Mouse (Mus musculus): ENCODE results near the gene Slc17a1. TPM values are rescaled to one million over a fixed set of nuclear protein-coding genes. Genes with fewer than 3 reads are reported as not detected.

The Slc17a1 gene
- total and polyA plus RNA-seq, 3 experiments: not detected

GRCm38 (mm10) chr13:23879636-23880035, 12.1 kb downstream of the Slc17a1 start:
- Histone ChIP-seq H3K27me3 (replicated peaks) (no peaks in the 10 kb centered on the region), H3K4me1 (ENCODE audit: control insufficient read depth in 1 of 2, insufficient read depth in 2 of 2) (peaks cover 3 to 4% of the 10 kb centered on the region in 2 experiments; a peak in 1 of 4 replicates), H3K4me3 (replicated peaks in 1 of 3; ENCODE audit: low read depth in 2 of 3, low read length in 2 of 3, poor library complexity in 1 of 3) (no peak overlapping the region), H3K9me3 (replicated peaks; ENCODE audit: low read length) (no peaks in the 10 kb centered on the region), H3K27ac (ENCODE audit: insufficient read depth, low read depth) (no peak overlapping the region), H3K4me2 (ENCODE audit: insufficient read depth, low read depth, poor library complexity, severe bottlenecking) (peak overlapping the region; percentile 56), H3K9ac (ENCODE audit: insufficient read depth, low read depth) (peak overlapping the region; percentile 44; the same call in 1 of the 2 replicates), H3K36me3 (replicated peaks in 1 of 2; ENCODE audit: control insufficient read depth in 1 of 2, insufficient read depth in 1 of 2, low read length in 1 of 2) (no peaks in the 10 kb centered on the region), H3K79me2 (replicated peaks; ENCODE audit: control insufficient read depth, extremely low read depth, insufficient read depth, poor library complexity, severe bottlenecking) (no peaks in the 10 kb centered on the region)
- dilution Hi-C loops (cut with MboI; ENCODE audit: extremely low pct_ligation_motif_present, extremely low pct_unique_long_range_greater_than_20kb, low sequenced_read_pairs): no loop called here
- in situ Hi-C loops (cut with MboI; ENCODE audit: low pct_ligation_motif_present, low pct_unique_long_range_greater_than_20kb, low sequenced_read_pairs): no loop called here
- DNase-seq (ENCODE audit: extremely low read depth): peak; percentile 22
- TF ChIP-seq GABPA (IDR thresholded peaks at IDR 0.05; ENCODE audit: insufficient replicate concordance, low read depth, low read length) (no peak), JUN (IDR thresholded peaks at IDR 0.05; ENCODE audit: insufficient read depth, low read depth, low read length) (no peak), TBP (conservative IDR thresholded peaks at IDR 0.05; ENCODE audit: low read depth, low read length) (no peak), RCOR1 (conservative IDR thresholded peaks at IDR 0.05; ENCODE audit: low read depth, low read length) (no peak), HCFC1 (IDR thresholded peaks at IDR 0.05; ENCODE audit: low read depth, low read length) (no peak)

DNA sequence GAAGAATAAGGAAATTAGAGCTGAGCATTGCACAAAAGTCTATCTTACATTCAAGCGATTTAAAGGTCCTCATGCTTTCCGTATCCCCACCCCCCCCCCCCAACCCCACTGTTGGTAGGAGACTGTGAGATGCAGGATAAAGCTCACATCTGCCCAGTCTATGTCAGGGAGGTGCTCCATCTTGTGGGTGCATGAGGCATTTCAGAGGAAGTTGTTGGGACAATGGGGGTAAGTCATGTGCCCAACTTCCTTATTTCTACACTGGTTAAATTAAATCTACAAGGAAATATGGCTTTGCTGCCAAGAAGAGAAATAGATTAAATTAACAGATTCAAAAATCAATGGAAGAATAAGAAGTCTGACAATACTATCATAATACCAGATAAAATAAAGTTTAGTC, 18.0 kb downstream of the Slc17a1 start:
- in situ Hi-C loops (cut with MboI; ENCODE audit: low pct_ligation_motif_present, low pct_unique_long_range_greater_than_20kb, low sequenced_read_pairs): no loop called here
- Histone ChIP-seq H3K79me2 (replicated peaks; ENCODE audit: control insufficient read depth, extremely low read depth, insufficient read depth, poor library complexity, severe bottlenecking) (no peaks in the 10 kb centered on the region), H3K36me3 (replicated peaks in 1 of 2; ENCODE audit: control insufficient read depth in 1 of 2, insufficient read depth in 1 of 2, low read length in 1 of 2) (no peaks in the 10 kb centered on the region), H3K4me2 (ENCODE audit: insufficient read depth, low read depth, poor library complexity, severe bottlenecking) (no peak overlapping the region), H3K4me1 (ENCODE audit: control insufficient read depth in 1 of 2, insufficient read depth in 2 of 2) (no peaks in the 10 kb centered on the region; a peak in 1 of 4 replicates), H3K27me3 (replicated peaks) (no peaks in the 10 kb centered on the region), H3K9ac (ENCODE audit: insufficient read depth, low read depth) (no peak overlapping the region), H3K27ac (ENCODE audit: insufficient read depth, low read depth) (no peak overlapping the region), H3K4me3 (replicated peaks in 1 of 3; ENCODE audit: low read depth in 2 of 3, low read length in 2 of 3, poor library complexity in 1 of 3) (no peak overlapping the region), H3K9me3 (replicated peaks; ENCODE audit: low read length) (no peaks in the 10 kb centered on the region)
- TF ChIP-seq CTCF (conservative IDR thresholded peaks at IDR 0.05 in 1 of 2, IDR thresholded peaks at IDR 0.05 in 1 of 2; ENCODE audit: low read depth in 2 of 2, low read length in 2 of 2) (peak in 1 of 2 experiments; percentile 69; a peak in 2 of 4 replicates), ELF1 (IDR thresholded peaks at IDR 0.05; ENCODE audit: low read depth, low read length) (peak; percentile 60; the same call in 1 of the 2 replicates), RAD21 (IDR thresholded peaks at IDR 0.05; ENCODE audit: low read depth, low read length) (peak; percentile 45), MYC (IDR thresholded peaks at IDR 0.05; ENCODE audit: low read depth, low read length) (peak; percentile 66; the same call in 1 of the 2 replicates), USF1 (IDR thresholded peaks at IDR 0.05; ENCODE audit: low read depth, low read length) (peak; percentile 50), ZC3H11A (IDR thresholded peaks at IDR 0.05; ENCODE audit: low read depth, low read length) (no peak; the same call in 1 of the 2 replicates), BHLHE40 (IDR thresholded peaks at IDR 0.05; ENCODE audit: low read depth, low read length) (peak; percentile 78), POLR2AphosphoS2 (IDR thresholded peaks at IDR 0.05; ENCODE audit: low read depth, low read length) (no peak), SMC3 (IDR thresholded peaks at IDR 0.05; ENCODE audit: low read depth, low read length) (peak; percentile 74), CHD1 (IDR thresholded peaks at IDR 0.05; ENCODE audit: low read depth, low read length) (no peak)
- peak; percentile 77 for DNase-seq (ENCODE audit: extremely low read depth)
- dilution Hi-C loops (cut with MboI; ENCODE audit: extremely low pct_ligation_motif_present, extremely low pct_unique_long_range_greater_than_20kb, low sequenced_read_pairs): no loop called here

Measured in CH12.LX (cell line).